ENCODE assay signal across 11 mouse cellular contexts in genomic region chr13:105300009-105300346, GRCm38 (mm10). TPM values are rescaled to one million over a fixed set of nuclear protein-coding genes. Genes with fewer than 3 reads are reported as not detected.
DNase-seq lines count a peak whose midpoint lies in the region; ATAC-seq lines count a peak whose summit lies in the region.
"Had no signal": no experiment of that assay in that cellular context is flagged by ENCODE, and none has a peak within 500 bp of the region (broad histone marks: within the 10 kb centered on the region; RNA-seq: fewer than 3 reads in every experiment).

No protein-coding gene starts in this region.

- intact Hi-C loops in heart, postnatal 36 days (cut with DNase I), result no loop called here

- no peaks in the 10 kb centered on the region for H3K4me1 ChIP-seq in hindbrain, embryonic 16.5 days (ENCODE audit: control insufficient read depth, insufficient read depth, low read depth, low read length)

- H3K27ac ChIP-seq in hindbrain, embryonic 16.5 days (ENCODE audit: low read depth, low read length), result no peak overlapping the region
- H3K27ac ChIP-seq: embryonic facial prominence, embryonic 10.5 days; forebrain, embryonic 10.5 days had no signal

- H3K27me3 ChIP-seq in hindbrain, embryonic 16.5 days (replicated peaks; ENCODE audit: control insufficient read depth, insufficient read depth, low read length), result no peaks in the 10 kb centered on the region

- H3K4me3 ChIP-seq in hindbrain, embryonic 16.5 days (ENCODE audit: low read length), result no peak overlapping the region
- H3K4me3 ChIP-seq: embryonic facial prominence, embryonic 10.5 days; forebrain, embryonic 10.5 days had no signal

- H3K9ac ChIP-seq in hindbrain, embryonic 16.5 days (ENCODE audit: low read depth, low read length), result no peak overlapping the region

- DNase-seq in heart, adult 8-10 months (ENCODE audit: low spot score), result peak; percentile 19
- DNase-seq in heart, postnatal 36 days, result no peak
- DNase-seq in 416B (ENCODE audit: low read depth), result peak; percentile 93
- peak; percentile 23 to 28 for DNase-seq in lung, postnatal 4 days
- DNase-seq in adrenal gland, adult 2 months, result no peak
- DNase-seq in urinary bladder, adult 18-20 months (ENCODE audit: low spot score in 2 of 2), result no peak
- DNase-seq: cerebellum, adult 18-20 months had no signal

- H3K36me3 ChIP-seq in hindbrain, embryonic 16.5 days (ENCODE audit: control insufficient read depth, insufficient read depth, low read length), result no peaks in the 10 kb centered on the region
- H3K36me3 ChIP-seq: embryonic facial prominence, embryonic 10.5 days; forebrain, embryonic 10.5 days had no signal

- H3K4me2 ChIP-seq in hindbrain, embryonic 16.5 days (ENCODE audit: low read length), result no peak overlapping the region

- H3K9me3 ChIP-seq in hindbrain, embryonic 16.5 days (ENCODE audit: control insufficient read depth, low read length), result no peaks in the 10 kb centered on the region
- H3K9me3 ChIP-seq: embryonic facial prominence, embryonic 10.5 days; forebrain, embryonic 10.5 days had no signal

- peak; percentile 97 for ATAC-seq in granulocyte monocyte progenitor cell, adult 5-6 weeks (replicated peaks; ENCODE audit: poor library complexity, severe bottlenecking)
- ATAC-seq in hindbrain, embryonic 16.5 days, result no peak

- WGBS in hindbrain, embryonic 16.5 days, result 76% methylated on average over 4 of the region's 4 CpGs

RNA-seq across cellular contexts. Expression of gene Rnf180, which starts 5.4 kb away (rescaled TPM):
- 1 to 10 TPM in 3 of 4 experiments, under 1 TPM in 1; 0.94 to 2.3 (median 1.5) TPM for total RNA-seq in heart, adult 8-10 months (2022)
- under 1 TPM; 0.50 to 0.81 TPM for total RNA-seq in heart, postnatal 36 days (2021)
- 2.7 and 3.7 TPM in 2 replicates for total RNA-seq in granulocyte monocyte progenitor cell, adult 5-6 weeks (2014; fragmentation: Nextera tagmentation)
- 1.3 and 2.9 TPM in 2 replicates for total RNA-seq in granulocyte monocyte progenitor cell, adult 5-6 weeks (2017)
- total RNA-seq in adrenal gland, adult 2 months (2021), result 10 to 100 TPM in 1 of 2 experiments, 1 to 10 TPM in 1; 5.2 to 17.6 TPM
- polyA plus RNA-seq in adrenal gland, adult 2 months (2012; rRNA removed), result 0.45 and 0.71 TPM in 2 replicates
- polyA plus RNA-seq in hindbrain, embryonic 16.5 days (2015; fragmentation: Nextera tagmentation; extraction: Ambion mirVana), result 40.0 and 42.0 TPM in 2 replicates

Comparison
In these comparisons a context has a peak if more than half of its experiments do, and no peak if none do; other contexts are left out.
1. DNase-seq: peak in heart, adult 8-10 months (single experiment), 416B (single experiment) and lung, postnatal 4 days (2 of 2); none in heart, postnatal 36 days (0 of 2), adrenal gland, adult 2 months (single experiment) and urinary bladder, adult 18-20 months (0 of 2).